Mouse (Mus musculus) fat pad, adult 2 months (tissue): Measurements from ENCODE around the gene Mgat5.

Source experiments
- DNase-seq: peaks from one replicate; pipeline ENCODE4 v3.0.0-alpha.2; 2011; ENCODE audit warnings: low read depth, low spot score; ENCODE audit errors: extremely low read depth

Mgat5 gene

DNA sequence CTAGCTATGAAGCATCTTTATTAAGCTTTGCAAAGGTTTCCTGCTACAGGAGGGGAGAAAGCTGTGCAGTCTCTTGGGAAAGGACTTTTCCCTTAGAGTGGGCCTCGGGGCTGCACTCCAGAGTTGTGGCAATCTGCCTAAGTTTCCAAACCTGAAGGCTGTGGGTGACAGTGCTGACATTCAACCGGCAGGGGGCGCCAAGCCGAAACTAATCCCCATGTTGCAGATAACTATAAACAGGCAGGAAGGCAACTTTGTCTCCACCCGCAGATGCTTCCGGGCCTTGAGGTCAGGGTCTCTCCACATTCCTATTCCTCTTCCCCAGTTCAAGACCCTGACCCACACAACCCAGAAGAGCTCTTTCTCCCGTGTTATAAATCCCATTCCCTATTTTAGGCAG, 280.0 kb downstream of the Mgat5 start:
- DNase-seq: no peak

DNA sequence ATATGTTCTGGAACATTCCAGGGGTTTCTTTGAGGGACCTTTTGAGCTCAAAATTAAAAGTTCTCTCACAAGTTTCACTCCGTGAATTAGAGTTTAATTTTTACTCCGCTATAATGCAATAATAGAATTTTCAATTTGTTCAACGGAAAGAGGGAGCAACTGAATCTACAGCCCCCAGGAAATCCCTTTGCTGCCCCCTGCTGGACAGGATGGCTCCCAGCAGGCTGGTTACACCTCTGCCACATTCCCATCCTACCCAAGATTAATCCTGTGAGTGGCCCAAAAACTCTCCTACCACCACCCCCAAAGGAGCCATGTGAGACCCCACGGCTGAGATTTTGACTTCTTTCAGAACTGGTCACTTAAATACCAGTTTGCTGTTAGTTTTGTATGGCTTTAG, 282.3 kb downstream of the Mgat5 start:
- no peak for DNase-seq

- DNase-seq: no peak
Observed at GRCm38 (mm10) chr1:127496737-127497543, 292.1 kb downstream of the Mgat5 start.

DNA sequence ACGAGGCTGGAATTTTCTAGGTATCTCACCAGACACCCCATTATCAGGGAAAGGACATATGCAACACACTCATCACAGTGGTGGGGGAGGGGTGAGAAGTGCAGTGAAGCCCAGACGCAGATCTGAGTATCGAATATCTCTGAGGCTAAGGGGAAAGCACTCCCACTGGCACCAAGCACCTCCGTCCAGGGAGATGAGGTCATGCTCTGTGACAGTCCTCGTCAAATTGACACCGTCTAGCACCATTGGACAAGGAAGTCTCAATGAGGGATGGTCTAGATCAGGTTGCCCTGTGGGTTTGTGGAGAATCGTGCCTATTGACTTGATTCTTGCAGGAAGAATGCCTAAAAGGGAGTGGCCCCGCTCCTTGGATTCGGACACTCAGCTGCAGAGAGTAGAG, 293.9 kb downstream of the Mgat5 start:
- no peak for DNase-seq

GRCm38 (mm10) chr1:127500219-127500618, 295.4 kb downstream of the Mgat5 start:
- DNase-seq: no peak

- no peak for DNase-seq
Observed at GRCm38 (mm10) chr1:127500701-127501100, 295.9 kb downstream of the Mgat5 start.

DNA sequence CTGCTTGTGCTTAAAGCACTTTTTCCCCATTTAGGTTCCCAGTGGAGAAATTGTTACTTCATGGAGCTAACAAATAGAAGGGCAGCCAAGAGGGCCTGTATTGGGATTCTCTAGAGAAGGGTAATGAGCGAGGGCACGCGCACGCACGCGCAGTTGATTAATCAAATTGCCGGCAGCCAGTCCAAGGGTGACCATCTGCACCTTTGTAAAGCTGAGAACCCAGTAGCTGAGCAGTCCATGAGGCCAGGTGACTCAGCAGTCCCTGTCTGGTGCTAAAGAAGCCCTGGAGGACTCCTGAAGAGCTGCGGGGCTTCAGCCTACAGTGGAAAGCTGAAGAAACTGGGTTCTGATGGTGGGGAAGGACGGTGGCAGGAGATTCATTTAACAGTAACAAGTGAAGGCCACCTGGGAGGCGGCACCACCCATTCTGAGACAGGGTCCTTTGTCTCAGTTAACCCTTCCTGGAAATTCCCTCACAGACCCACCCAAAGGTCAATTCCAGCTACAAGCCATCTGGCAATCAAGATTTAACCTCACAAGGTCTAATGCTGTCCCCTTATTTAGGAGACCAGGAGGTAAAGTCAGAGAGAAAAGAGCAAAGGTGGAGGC, 302.3 kb downstream of the Mgat5 start:
- no peak for DNase-seq

DNA sequence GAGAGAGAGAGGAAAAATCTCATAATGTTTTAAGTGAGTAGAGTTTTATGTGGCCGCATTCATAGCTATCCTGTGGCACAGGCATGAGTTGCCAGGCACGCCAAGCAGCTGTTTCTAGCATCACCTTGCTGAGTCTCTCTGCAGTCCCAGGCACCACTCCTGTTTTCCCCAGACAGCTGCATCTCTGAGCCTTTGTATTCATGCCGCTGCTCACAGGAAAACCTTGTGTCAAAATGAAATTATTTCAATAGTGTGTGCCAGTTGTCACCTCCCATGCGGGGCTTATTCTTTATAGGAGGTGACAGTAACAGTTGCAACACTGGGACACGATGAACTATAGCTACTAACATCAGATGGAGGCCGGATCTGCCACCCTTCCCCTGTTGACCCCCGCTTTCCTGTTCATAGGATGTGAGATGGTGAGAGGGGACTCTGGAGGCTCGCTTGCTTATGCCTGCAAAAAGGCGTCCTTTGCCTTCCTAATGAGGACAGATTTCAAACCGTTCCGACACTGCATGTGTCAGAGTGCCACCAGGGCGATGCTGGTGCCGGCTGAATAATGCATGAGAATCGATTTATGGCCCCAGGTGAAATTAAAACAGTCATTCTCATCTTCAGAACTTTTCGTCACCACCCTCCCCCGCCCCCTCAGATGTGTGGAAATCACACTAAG, 303.4 kb downstream of the Mgat5 start:
- DNase-seq: no peak

DNA sequence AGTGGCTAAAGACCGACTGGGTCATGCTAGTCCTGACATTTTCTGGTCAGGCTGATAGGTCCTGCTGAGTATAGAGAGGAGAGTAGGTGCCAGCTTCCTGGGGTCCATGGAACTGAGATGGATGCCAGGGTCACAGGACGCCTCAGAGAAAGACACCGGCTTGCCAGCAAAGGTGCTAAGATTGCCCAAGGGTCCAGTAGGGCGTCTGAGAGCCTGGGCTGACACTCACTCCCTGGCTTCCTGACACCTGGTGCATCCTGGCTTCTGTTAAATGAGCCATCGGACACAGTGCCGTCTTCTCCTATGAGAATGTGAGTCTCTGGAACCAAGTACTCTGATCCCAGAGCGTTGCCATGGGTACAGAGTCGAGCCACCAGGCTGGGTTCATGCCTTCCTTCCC, 304.1 kb downstream of the Mgat5 start:
- no peak for DNase-seq

GRCm38 (mm10) chr1:127511362-127511761, 306.5 kb downstream of the Mgat5 start:
- DNase-seq: no peak

DNA sequence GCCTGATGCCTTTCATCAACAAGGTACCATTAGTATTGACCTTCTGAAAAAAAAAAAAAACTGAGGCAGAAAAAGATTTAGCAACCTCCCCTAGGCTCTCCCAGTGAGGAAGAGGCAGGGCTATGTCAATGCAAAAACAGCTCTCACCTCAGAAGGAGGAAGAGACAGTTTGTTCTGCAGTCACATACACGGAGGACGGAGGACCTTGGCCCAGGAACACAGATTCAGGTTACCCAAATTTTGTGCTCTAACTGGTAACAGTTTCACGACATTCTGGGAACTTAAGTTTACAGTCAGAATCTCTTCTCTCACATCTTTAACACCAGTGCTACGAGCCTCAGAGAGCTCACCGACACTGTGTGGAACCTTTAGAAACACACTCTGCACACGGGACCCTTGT, 307.9 kb downstream of the Mgat5 start:
- no peak for DNase-seq

DNA sequence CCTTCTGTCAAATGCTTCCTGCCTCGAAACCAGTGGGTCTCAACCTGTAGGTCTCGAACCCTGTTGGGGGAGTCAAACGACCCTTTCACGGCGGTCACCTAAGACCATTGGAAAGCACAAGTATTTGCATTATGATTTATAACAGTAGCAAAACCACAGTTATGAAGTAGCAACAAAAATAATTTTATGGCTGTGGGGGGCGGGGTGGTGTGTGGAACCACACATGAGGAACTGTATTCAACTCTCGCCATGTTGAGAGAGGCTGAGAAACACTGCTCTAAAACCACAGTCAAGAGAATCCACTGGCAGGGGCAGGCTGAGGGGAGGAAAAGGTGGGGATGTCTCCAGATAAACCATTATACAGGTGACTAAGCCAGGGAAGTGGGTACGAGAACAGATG, 308.3 kb downstream of the Mgat5 start:
- no peak for DNase-seq

DNA sequence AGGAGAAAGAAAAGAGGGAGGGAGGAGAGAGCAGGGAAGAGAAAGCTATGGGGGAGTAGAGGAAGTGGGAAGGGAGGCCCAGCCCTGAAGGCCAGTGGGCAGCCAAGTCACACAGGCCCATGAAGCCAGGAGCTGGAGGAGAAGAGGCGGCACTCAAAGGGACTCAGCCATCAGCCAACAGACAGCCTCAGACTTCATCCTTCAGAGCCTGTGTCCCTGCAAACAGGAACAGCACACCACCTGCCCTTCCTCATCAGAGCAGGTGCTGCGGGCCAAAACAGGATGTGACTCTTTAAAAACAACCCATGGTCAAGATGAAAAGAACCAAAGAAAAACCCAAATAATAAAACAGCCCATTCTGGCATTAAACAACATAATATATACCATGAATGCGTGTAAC, 308.8 kb downstream of the Mgat5 start:
- no peak for DNase-seq

DNA sequence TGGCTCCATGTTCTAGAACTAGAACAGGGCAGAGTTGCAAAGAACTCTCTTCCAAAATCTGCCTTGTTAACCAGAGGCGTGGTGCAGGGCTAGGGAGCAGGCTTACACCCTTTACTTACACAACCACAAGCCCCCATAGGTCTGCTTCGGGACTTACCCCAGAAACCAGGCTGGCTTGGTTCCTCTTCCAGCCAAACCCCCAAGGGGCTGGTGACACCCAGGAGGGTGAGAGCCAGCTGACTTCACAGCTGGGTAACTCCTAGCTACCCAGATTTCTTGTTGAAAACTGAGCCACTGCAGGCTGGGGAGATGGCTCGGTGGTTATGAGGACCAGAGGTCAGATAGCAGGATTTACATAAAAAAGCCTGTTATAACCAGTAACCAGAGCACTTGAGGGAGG, 309.7 kb downstream of the Mgat5 start:
- DNase-seq: no peak

- no peak for DNase-seq
Observed at GRCm38 (mm10) chr1:127514888-127515287, 310.1 kb downstream of the Mgat5 start.

DNA sequence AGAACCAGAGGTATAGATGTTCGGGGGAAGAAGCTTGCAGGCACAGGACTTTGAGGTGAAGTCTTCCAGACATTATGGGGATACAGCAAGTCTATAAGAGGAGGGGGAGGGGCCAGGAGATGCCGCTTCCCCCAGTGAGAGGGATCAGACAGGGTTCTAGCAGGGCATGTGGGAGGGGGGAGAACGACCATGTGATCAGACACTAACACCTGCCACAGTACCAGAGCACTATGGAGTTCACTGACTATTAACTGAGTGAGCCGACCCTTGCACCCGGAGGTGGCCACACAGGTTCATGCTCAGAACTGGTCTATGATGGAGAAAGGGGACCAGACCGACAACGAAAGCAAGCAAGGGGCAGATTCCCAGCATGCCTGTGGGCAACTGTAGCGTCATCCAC, 318.5 kb downstream of the Mgat5 start:
- DNase-seq: no peak

GRCm38 (mm10) chr1:127530849-127531580, 326.2 kb downstream of the Mgat5 start:
- no peak for DNase-seq

GRCm38 (mm10) chr1:127531723-127532122, 326.9 kb downstream of the Mgat5 start:
- no peak for DNase-seq

DNA sequence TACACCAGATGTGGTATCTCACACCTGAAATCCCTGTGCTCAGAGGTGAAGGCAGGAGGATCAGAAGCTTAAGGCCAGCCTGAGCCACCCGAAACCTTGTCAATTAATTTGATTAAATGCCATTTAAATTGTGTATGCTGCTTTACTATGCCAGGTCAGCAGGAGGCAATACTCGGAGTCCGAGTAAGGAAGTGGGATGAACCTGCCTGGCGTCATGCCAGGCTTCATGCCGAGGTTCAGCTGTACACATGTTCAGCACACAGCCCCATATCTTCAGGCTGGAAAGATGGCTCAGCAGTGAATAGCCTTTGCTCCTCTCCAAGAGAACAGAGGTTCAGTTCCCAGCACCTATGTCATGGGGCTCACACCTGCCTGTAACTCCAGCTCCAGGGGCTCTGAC, 331.6 kb downstream of the Mgat5 start:
- no peak for DNase-seq

GRCm38 (mm10) chr1:127537204-127538038, 332.6 kb downstream of the Mgat5 start:
- no peak for DNase-seq
